Mouse (Mus musculus) 3134 (cell line): Measurements from ENCODE around the gene Ccsap.
A peak's percentile ranks its signal among the peaks of the same experiment; 100 is the strongest.

ENCODE experiments used
- DNase-seq: peaks from one replicate; pipeline ENCODE4 v3.0.0-alpha.2; 2011; ENCODE audit warnings: low spot score; ENCODE audit not compliant: insufficient read length; ENCODE audit errors: extremely low read depth

Ccsap gene

GRCm38 (mm10) chr8:123807852-123808573, 52.0 kb downstream of the Ccsap start:
- DNase-seq: no peak

- no peak for DNase-seq
These were observed 53.0 kb downstream of the Ccsap start for GRCm38 (mm10) chr8:123807024-123807431.

- DNase-seq: no peak
These were observed 53.6 kb downstream of the Ccsap start for GRCm38 (mm10) chr8:123806374-123806935.

GRCm38 (mm10) chr8:123805718-123806373, 54.2 kb downstream of the Ccsap start, which contains the start of gene Rab4a:
Rab4a (plus strand) TSS chr8:123805985.
- DNase-seq: peak; percentile 88

GRCm38 (mm10) chr8:123805209-123805717, 54.7 kb downstream of the Ccsap start:
- no peak for DNase-seq

- DNase-seq: no peak
These were observed 55.4 kb downstream of the Ccsap start for GRCm38 (mm10) chr8:123804586-123804985.

GRCm38 (mm10) chr8:123803639-123804038, 56.4 kb downstream of the Ccsap start:
- DNase-seq: no peak

- no peak for DNase-seq
These were observed 58.5 kb downstream of the Ccsap start for GRCm38 (mm10) chr8:123801538-123801937.

- DNase-seq: no peak
These were observed 59.1 kb downstream of the Ccsap start for GRCm38 (mm10) chr8:123800867-123801266.

- no peak for DNase-seq
These were observed 60.1 kb downstream of the Ccsap start for GRCm38 (mm10) chr8:123799885-123800284.

GRCm38 (mm10) chr8:123799434-123799833, 60.6 kb downstream of the Ccsap start:
- DNase-seq: no peak

GRCm38 (mm10) chr8:123797928-123798327, 62.1 kb downstream of the Ccsap start:
- no peak for DNase-seq

GRCm38 (mm10) chr8:123796758-123797157, 63.3 kb downstream of the Ccsap start:
- no peak for DNase-seq

- DNase-seq: no peak
These were observed 65.2 kb downstream of the Ccsap start for GRCm38 (mm10) chr8:123794766-123795165.

- DNase-seq: no peak
These were observed 66.1 kb downstream of the Ccsap start for GRCm38 (mm10) chr8:123793900-123794299.

- no peak for DNase-seq
These were observed 68.2 kb downstream of the Ccsap start for GRCm38 (mm10) chr8:123791845-123792225.

GRCm38 (mm10) chr8:123791101-123791844, 68.7 kb downstream of the Ccsap start:
- DNase-seq: no peak
